Mouse (Mus musculus): ENCODE measurements at regions not wholly inside any gene's neighbourhood (a gene's known extent, or its start where the extent isn't known, plus 50 kb on each side); places are given as distances from the start of the nearest gene placed in this dataset.
A peak's percentile ranks its signal among the peaks of the same experiment; 100 is the strongest.

DNA sequence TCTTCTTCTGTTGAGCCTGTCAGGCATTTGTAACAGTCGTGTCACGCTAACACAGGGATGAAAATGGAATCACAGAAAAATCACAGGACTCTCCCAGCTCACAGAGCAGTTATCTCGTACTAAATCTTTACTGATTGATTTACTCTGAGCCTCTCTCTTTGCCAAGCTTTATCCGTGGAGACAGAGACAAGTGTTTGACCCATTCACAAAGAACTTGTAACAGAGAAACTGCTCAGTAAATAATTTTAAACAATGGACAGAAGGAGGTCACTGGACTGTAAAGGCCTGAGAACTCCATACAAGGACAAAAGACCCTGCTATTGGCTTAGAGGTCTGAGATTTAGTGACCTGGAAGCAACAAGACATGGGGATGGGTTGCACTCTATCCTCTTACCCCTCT is 66.5 kb downstream of the Nps start:
- no peak for ATAC-seq
- Histone ChIP-seq H3K9ac (replicated peaks) (no peak overlapping the region), H3K27me3 (ENCODE audit: insufficient read depth, low read length) (no peaks in the 10 kb centered on the region), H3K4me3 (ENCODE audit: low read depth, low read length) (no peak overlapping the region), H3K4me1 (ENCODE audit: insufficient read depth) (no peaks in the 10 kb centered on the region), H3K27ac (ENCODE audit: low read depth) (no peak overlapping the region), H3K4me2 (ENCODE audit: low read depth, low read length) (no peak overlapping the region), H3K36me3 (replicated peaks; ENCODE audit: insufficient read depth, low read length) (no peaks in the 10 kb centered on the region), H3K9me3 (ENCODE audit: low read length) (no peaks in the 10 kb centered on the region)
- DNase-seq, result no peak
- TF ChIP-seq EP300 (IDR thresholded peaks at IDR 0.05; ENCODE audit: low read depth), result no peak
- TF ChIP-seq CTCF (IDR thresholded peaks at IDR 0.05; ENCODE audit: low read depth), result no peak
- WGBS (ENCODE audit: insufficient replicate concordance), result 60% methylated on average over 4 of the region's 4 CpGs

DNA sequence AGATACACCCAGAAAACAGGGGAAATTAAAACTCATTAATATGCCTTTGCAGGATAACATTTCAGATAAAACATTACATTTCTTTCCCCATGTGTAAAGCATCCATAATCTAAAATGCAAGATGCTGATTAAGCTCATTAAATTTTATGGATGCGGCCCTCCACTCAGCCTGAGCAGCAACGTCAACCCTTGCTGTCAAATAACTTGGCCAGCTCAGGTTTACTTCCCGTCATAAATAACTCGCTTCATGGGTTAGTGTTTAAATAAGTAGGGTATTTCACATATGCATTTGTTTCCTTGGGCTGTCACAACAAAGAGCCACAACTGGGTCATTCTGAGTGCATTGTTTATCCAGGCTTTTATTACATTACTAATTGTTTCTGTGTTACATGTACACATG is 65.1 kb upstream of the Foxi2 start:
- no peak for ATAC-seq
- no peak for DNase-seq

DNA sequence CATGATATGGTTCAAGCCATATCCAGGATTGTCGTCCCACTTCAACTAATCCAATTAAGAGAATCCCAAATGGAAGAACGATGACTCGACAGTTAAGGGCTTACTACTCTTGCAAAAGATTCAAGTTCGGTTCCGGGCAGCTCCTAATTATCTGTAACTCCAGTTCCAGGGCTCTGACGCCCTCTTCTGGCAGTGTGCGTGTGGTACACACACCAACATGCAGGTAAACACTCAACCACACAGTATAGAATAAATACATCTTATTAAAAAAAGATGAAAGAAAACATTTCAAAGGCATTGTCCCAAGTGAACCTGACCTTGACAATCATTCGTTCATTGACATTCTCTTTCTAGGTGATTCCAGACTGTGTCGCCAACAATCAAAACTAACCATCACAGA is 63.4 kb upstream of the Foxi2 start:
- ATAC-seq (no peak), DNase-seq (no peak)
- Histone ChIP-seq H3K9ac (replicated peaks) (no peak overlapping the region), H3K36me3 (replicated peaks; ENCODE audit: insufficient read depth, low read length) (no peaks in the 10 kb centered on the region), H3K27me3 (ENCODE audit: insufficient read depth, low read length) (no peaks in the 10 kb centered on the region), H3K4me1 (ENCODE audit: insufficient read depth) (no peaks in the 10 kb centered on the region), H3K4me2 (ENCODE audit: low read depth, low read length) (no peak overlapping the region), H3K9me3 (ENCODE audit: low read length) (no peaks in the 10 kb centered on the region), H3K4me3 (ENCODE audit: low read depth, low read length) (no peak overlapping the region), H3K27ac (ENCODE audit: low read depth) (no peak overlapping the region)
- 0 out of 2 replicates have a peak, but pooled peaks have one; percentile 2 for TF ChIP-seq CTCF (IDR thresholded peaks at IDR 0.05; ENCODE audit: low read depth)
- no peak for TF ChIP-seq EP300 (IDR thresholded peaks at IDR 0.05; ENCODE audit: low read depth)
- 75% methylated on average over 9 of the region's 9 CpGs for WGBS (ENCODE audit: insufficient replicate concordance)

More for the DNA sequence above, 65.1 kb upstream of the Foxi2 start:
- H3K4me2 ChIP-seq (ENCODE audit: low read depth, low read length), result no peak overlapping the region
- H3K9me3 ChIP-seq (ENCODE audit: low read length), result no peaks in the 10 kb centered on the region
- no peaks in the 10 kb centered on the region for H3K4me1 ChIP-seq (ENCODE audit: insufficient read depth)
- no peak overlapping the region for H3K9ac ChIP-seq (replicated peaks)
- no peak overlapping the region for H3K27ac ChIP-seq (ENCODE audit: low read depth)
- no peaks in the 10 kb centered on the region for H3K27me3 ChIP-seq (ENCODE audit: insufficient read depth, low read length)
- no peak for TF ChIP-seq EP300 (IDR thresholded peaks at IDR 0.05; ENCODE audit: low read depth)
- TF ChIP-seq CTCF (IDR thresholded peaks at IDR 0.05; ENCODE audit: low read depth), result no peak
- 71% methylated on average over 4 of the region's 4 CpGs for WGBS (ENCODE audit: insufficient replicate concordance)
- H3K4me3 ChIP-seq (ENCODE audit: low read depth, low read length), result no peak overlapping the region
- H3K36me3 ChIP-seq (replicated peaks; ENCODE audit: insufficient read depth, low read length), result no peaks in the 10 kb centered on the region

DNA sequence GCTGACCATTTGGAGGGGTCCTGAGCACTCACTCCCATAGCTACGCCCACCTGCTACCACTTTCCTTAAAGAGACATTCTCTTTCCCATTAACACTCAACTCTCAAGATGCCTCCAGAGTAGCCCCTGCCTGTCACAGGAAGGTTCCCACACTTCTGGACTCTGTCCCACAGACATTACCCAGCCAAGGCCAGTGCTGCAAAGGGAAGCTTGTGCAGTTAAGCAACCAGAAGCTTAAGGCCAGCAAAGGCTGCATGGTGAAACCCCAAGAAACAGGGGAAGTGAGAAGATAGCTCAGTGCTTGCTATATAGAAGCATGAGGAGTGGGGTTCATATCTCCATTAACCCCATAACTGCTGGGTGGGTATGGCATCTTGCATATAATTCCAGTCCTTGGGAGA is 52.3 kb upstream of the Foxi2 start:
- TF ChIP-seq CTCF (IDR thresholded peaks at IDR 0.05; ENCODE audit: low read depth) (no peak), EP300 (IDR thresholded peaks at IDR 0.05; ENCODE audit: low read depth) (no peak)
- no peak for ATAC-seq
- H3K27ac ChIP-seq (ENCODE audit: low read depth), result no peak overlapping the region
- no peaks in the 10 kb centered on the region for H3K9me3 ChIP-seq (ENCODE audit: low read length)
- no peak overlapping the region for H3K4me2 ChIP-seq (ENCODE audit: low read depth, low read length)
- WGBS (ENCODE audit: insufficient replicate concordance), result 78% methylated on average over 1 of the region's 1 CpGs
- H3K36me3 ChIP-seq (replicated peaks; ENCODE audit: insufficient read depth, low read length), result no peaks in the 10 kb centered on the region
- no peak overlapping the region for H3K9ac ChIP-seq (replicated peaks)
- no peaks in the 10 kb centered on the region for H3K4me1 ChIP-seq (ENCODE audit: insufficient read depth)
- H3K4me3 ChIP-seq (ENCODE audit: low read depth, low read length), result no peak overlapping the region
- no peak for DNase-seq
- no peaks in the 10 kb centered on the region for H3K27me3 ChIP-seq (ENCODE audit: insufficient read depth, low read length)

Data from liver, postnatal 0 days (tissue).